Mouse (Mus musculus) adrenal gland (tissue): ENCODE data around the gene Nucb1.

Experiments
- intact Hi-C: fragments of 180-260 bp; cut with DNase I; formaldehyde crosslinking; loops from one replicate; pipeline ENCODE4 v1.15.1; 2025
- microRNA-seq, 2 experiments: library from miRNA; unstranded; fragments of <30 nt; microRNA quantifications; one replicate each; pipeline ENCODE4; 2019

Nucb1 gene

GRCm38 (mm10) chr7:45443526-45444420 lies 66.4 kb downstream of the Nucb1 start:
- intact Hi-C loops: loop anchor here (5.0 kb wide), 1 partner anchor 36 kb away; the partner anchor contains the start of gene Kcna7

Small RNAs within 50 kb of the gene (microRNA-seq; reads per million reads assigned to microRNA genes)
- gene Gm22133: 0.23 to 0.49 reads per million in 2 experiments
